Mouse (Mus musculus): Measurements from ENCODE around the gene Snurf. TPM values are rescaled to one million over a fixed set of nuclear protein-coding genes. Genes with fewer than 3 reads are reported as not detected.

Gene Snurf
- total RNA-seq (2021), result 100 to 1,000 TPM; 244 to 292 TPM
- long read RNA-seq, experiment 1, result 0 reads
- long read RNA-seq, experiment 2, result 0 reads

DNA sequence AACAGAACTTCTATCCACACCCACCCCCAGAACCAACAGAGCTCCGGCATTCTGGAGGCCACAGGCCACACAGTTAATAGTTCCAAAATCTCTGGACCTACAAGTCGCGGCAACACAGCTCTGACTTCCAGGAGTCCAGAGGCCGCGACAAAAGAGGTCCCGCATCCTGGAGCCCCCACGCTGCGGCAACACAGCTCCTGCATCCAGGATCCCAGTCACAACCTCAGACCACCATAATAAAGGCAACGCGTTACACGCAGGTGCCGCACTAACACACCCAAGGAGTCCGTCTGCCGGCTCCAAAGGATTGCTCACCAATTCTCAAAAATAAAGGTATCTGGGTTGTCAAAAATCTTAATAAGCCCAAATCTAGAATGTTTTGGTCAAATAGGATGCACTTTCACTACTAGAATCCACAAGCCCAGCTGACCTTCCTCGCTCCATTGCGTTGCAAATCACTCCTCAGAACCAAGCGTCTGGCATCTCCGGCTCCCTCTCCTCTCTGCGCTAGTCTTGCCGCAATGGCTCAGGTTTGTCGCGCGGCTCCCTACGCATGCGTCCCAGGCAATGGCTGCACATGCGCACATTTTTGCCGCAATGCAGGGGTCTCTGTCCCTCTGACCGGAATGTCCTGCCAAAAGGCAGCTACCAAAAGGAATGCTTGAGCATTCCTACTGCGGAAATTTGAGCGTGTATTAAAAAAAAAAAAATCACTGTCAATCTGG is at the start of gene Snurf, which contains the start of gene Gm38393:
Snurf (minus strand) TSS at position 444 of the 725 bp plus-strand sequence.
Gm38393 (minus strand) TSS at position 459 of the 725 bp plus-strand sequence.
- peak; percentile 69 to 71 for DNase-seq

DNA sequence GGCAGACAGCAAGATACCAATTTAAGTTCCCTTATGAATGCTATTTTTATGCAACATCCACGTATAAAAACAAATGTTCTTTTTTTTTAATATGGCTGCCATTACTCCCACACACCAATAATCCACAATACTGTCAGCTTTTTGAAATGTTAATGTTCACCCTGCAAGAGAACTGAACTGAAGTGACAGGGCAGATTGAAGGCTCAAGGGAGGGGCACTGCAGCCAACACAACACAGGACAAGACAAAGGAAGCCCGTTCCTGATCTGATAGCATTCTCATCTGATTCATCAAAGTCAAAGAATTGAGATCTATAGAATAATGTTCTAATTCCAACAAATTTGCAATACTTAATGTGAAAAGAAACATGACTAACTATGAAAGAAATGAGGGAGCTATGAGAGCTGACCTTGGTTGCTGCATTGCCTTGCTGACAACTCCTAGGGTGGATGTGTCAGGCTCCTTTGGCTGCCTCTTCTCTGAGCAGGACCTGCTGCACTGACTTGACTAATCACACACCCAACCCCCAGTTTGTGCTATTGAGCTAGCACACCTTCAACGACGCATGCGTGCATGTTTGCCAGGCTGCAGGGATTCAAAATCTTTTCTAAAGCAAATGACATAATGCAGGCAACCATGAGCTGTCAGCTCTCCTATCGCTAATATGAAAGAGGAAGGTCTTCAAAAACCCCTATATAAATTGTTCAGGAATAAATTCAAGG is 42.8 kb upstream of the Snurf start:
- no peak for DNase-seq

DNA sequence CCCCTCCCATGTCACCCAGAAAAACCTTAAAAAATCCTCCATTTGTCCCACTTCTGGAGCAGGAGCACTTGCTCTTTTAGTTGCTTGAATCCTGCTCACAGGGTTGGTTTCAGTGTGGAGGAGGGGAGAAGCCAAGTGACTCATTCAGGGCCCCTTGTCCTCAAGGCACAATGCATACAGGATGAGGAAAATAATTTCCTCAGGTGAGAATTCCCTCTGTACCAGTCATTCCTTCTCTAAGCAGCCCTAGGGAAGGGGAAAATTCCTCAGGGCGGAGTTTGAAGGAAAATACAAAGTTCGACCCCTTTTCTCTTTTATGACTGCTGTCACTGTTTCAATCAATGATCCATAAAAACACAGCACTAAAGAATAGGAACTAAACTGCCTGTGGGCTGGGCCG is 8.3 kb upstream of the Snurf start:
- no peak for DNase-seq

DNA sequence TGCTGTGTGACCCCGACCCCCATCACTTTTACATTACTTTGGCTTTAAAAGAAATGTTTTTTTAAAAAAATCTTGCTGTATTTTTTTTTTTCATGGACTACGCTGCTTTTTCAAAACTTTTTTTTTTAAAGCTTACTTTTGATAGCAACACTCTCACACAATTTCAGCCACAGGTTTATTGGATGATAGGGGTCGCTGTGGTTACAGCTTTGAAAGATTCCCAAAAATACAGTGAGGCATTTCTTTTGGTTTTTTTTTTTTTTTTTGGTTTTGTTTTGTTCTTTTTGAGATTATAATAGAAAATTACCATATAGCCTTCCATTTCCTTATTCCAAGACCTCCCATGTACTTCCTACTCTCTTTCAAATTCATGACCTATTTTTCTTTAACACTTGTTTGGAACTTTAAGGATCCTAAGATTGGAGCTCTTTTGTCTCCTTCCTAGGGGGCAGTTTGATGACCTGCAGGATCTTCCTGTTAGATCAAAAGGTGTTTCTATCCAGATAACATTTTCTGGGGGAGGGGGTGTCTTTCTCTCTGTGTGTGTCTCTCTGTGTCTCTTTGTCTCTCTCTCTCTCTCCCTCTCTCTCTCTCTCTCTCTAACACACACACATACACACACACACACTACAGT is 3.0 kb upstream of the Snurf start:
- no peak for DNase-seq

DNA sequence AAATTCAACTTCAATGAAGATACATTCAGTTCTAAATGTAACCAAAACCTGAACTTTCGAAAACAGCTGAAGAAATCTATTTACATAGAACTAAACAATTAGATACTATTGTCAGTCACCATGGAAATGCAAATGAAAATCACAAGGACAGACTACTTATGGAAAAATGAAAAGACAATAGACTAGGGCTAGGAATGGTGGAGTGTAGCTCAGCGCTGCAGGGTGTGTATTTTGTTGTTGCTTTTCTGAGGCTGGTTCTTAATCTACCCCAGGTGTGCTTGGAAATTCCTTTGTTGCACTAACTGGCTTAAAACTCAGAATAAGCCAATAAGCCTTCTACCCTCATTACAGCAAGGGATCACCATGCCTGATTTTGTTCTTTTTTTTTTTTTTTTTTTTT is 1.4 kb upstream of the Snurf start:
- no peak for DNase-seq

DNA sequence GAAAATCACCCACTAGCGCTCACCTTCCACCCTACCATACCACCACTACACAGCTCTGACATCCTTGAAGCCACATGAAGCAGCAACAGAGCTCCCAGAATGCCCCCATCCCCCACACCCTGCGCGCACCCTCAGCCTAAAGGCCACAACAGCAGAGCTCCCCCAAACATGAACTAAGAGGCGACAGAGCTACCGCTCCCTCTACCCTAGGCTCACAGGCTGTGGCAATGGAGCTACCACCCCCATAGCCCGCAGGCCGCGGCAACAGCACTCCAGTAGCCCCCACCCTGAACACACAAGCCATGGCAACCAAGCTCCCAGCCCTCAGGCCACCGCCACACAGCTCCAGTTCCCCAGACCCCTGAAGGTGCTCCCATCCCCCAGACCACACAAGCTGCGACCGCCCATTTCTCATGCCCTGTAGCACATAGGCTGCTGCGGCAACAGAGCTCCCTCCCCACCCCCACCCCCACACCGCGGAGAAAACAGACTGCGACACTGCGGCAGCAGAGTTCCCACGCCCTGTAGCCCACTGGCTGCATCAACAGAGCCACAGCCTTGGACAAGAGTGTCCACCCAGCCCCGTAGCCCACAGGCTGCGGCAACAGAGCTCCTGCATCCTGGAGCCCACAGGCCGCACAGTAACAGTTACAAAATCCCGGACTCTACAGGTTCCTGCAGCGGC is 786 bp downstream of the Snurf start:
- peak; percentile 2 to 41 for DNase-seq

DNA sequence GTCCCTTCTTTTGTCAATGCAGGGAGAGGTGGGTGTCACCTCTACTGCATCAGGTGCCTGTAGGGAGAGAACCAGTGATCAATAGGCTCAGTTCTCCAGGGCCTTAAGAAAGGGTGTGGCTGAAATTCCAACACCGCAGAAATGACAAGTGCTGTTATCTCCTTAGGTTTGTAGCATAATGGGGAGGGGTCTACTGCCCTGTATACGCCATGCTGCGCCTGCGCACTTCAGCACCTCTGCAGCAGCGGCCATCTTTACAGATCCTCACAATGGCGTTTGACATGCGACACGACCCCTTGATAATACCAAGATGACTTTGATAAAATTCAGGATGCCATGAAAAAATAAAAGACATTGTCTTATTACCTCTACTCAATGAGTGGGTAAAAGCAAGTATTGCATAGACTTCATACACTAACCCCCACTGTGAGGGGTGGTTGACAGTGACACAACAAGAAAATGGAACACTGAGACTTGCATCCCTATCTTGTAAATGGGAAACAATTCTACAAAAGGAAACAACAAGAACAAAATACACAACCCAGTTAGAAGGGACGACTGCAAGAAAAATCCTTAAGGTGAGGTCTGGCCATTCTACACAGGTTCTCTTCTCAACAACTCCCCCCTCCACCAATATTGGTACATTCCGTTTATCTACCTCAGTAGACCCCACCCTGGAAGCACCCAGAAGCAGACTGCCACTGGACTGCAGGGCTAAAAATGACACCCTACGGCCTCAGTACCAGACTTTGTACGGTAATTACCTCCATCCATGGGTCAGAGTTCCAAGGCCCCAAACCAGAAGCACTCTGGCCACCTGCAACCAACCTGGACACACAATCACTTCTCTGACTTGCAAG is 1.6 kb downstream of the Snurf start:
- peak in 1 of 2 experiments; percentile 2 for DNase-seq

DNA sequence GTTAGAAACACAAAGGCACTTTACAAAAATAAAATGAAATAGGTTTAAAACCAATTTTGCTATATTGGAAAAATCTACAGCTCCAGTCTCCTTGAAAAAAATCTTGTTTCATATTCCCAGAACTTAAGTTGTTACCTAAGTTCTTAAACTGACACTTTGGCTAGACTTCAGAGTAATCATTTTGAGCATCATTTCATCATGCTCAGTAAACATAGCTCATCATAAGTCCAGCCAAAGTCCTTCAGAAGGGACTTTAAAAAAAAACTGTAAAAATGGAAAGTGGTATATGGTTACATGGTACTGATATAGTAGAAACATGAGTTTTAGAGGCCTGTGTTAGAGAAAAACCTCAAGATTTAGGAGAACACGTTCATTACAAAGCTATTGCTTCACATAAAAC is 26.2 kb downstream of the Snurf start:
- DNase-seq, result no peak

Other genes starting within 250 kb of the Snurf start
- 1 to 10 TPM; 2.0 to 3.1 TPM for gene Gm38393, start within 50 bp of the Snurf start, total RNA-seq (2021)
- 100 to 1,000 TPM; 109 to 129 TPM for gene Snrpn, start 135.2 kb upstream of the Snurf start, total RNA-seq (2021)

All from heart, adult 18-20 months (tissue).